Mouse (Mus musculus): ENCODE measurements around the gene Pnma1.

Gene Pnma1

GRCm38 (mm10) chr12:84178652-84179445 lies 30.6 kb upstream of the Pnma1 start:
- in situ Hi-C loops (cut with MboI, MseI): no loop called here

DNA sequence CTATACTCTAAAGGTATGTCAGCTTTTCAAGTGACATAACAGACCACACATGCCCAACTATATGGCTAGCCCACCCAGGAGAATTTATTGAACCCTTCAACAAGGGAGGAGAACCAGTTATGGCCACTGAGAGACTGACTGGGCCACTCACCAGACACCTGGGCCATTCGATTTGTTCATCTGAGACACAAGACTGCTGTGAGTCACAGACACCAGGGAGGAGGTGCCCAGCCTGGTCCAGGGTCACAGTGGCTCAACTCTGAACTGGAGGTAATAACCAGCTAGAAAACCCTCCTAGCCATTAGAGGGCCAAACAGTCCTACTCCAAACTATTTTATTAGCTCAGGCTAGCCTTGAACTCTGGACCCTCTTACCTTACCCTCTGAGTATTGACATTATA lies 29.8 kb upstream of the Pnma1 start:
- in situ Hi-C loops (cut with MboI, MseI): no loop called here

GRCm38 (mm10) chr12:84176886-84177765 lies 28.8 kb upstream of the Pnma1 start:
- in situ Hi-C loops (cut with MboI, MseI): no loop called here

DNA sequence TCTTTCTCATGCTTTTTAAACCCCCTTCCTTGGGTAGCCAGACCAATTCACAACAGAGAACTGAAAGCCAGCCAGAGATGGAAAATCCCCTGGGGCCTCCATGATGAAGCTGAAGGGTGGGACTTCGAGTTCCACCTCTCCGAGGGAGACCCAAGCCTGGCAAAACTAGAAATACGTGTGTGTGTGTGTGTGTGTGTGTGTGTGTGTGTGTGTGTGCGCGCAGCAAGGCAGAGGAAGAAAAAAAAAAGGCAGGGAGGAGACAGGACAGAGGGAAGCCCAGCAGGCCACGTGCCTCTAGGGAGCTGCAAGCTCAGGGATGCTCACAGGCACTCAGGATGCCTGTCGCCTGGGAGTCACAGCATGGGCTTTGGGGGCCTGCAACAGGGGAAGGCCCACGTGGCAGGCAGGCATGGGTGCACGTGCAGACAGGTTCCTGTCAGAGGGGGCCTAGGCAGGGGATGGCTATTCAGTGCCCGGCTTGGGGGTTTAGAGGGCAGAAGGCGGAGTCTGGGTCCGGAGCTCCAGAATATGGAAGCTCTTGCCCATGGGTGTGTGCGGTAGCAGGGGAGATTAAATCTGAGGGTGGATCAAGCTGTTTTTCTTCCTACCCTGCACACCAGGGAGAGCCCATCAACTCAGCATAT lies 28.0 kb upstream of the Pnma1 start:
- in situ Hi-C loops (cut with MboI, MseI): no loop called here

GRCm38 (mm10) chr12:84175659-84176061 lies 27.4 kb upstream of the Pnma1 start:
- in situ Hi-C loops (cut with MboI, MseI): no loop called here

GRCm38 (mm10) chr12:84174871-84175270 lies 26.6 kb upstream of the Pnma1 start:
- in situ Hi-C loops (cut with MboI, MseI): loop anchor here (5.0 kb wide), 1 partner anchor 47 kb away; no protein-coding TSS in a partner anchor

GRCm38 (mm10) chr12:84174190-84174811 lies 26.0 kb upstream of the Pnma1 start:
- in situ Hi-C loops (cut with MboI, MseI): loop anchor here (5.0 kb wide), 1 partner anchor 48 kb away; no protein-coding TSS in a partner anchor

GRCm38 (mm10) chr12:84173309-84173915 lies 25.1 kb upstream of the Pnma1 start:
- in situ Hi-C loops (cut with MboI, MseI): loop anchor here (5.0 kb wide), 1 partner anchor 49 kb away; no protein-coding TSS in a partner anchor

- in situ Hi-C loops (cut with MboI, MseI): loop anchor here (5.0 kb wide), 1 partner anchor 49 kb away; no protein-coding TSS in a partner anchor
Measured at GRCm38 (mm10) chr12:84172862-84173261, 24.6 kb upstream of the Pnma1 start.

GRCm38 (mm10) chr12:84172216-84172615 lies 23.9 kb upstream of the Pnma1 start:
- in situ Hi-C loops (cut with MboI, MseI): loop anchor here (5.0 kb wide), 1 partner anchor 50 kb away; no protein-coding TSS in a partner anchor

- in situ Hi-C loops (cut with MboI, MseI): loop anchor here (5.0 kb wide), 1 partner anchor 52 kb away; no protein-coding TSS in a partner anchor
Measured at GRCm38 (mm10) chr12:84170610-84171009, 22.3 kb upstream of the Pnma1 start.

DNA sequence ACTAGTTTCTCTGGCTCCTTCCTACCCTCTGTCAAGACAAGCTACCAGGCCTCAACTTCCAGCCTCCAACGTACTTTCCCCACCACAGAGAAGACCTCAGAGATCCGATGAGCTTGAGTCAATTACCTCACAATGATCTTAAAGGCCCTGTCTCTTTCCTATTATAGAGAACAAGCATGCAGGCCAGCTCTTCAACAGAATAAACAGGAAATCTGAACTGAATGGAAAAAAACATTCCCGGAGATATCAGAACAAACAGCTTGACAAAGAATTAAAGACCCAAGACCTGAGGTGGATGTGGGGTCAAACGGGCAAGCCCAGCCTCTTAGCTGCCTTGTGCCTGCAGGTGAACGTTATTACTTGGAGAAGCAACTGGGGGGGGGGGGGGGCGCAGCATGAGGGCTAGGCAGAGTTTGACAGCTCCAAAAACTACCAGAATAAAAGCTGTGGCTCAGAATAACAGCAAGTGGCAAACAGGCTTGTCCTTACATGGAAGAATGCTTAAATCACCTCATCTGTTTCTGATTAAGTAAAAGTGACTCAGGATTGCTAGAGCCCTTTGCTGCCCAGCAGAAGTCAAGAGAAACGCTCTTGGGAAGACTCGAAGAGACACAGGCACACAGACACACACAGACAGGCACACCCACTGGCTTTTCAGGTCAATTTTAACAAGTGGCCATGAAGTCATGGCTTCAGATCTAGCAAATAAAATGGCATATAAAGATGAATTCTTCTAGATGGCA lies 17.5 kb upstream of the Pnma1 start:
- in situ Hi-C loops (cut with MboI, MseI): no loop called here

DNA sequence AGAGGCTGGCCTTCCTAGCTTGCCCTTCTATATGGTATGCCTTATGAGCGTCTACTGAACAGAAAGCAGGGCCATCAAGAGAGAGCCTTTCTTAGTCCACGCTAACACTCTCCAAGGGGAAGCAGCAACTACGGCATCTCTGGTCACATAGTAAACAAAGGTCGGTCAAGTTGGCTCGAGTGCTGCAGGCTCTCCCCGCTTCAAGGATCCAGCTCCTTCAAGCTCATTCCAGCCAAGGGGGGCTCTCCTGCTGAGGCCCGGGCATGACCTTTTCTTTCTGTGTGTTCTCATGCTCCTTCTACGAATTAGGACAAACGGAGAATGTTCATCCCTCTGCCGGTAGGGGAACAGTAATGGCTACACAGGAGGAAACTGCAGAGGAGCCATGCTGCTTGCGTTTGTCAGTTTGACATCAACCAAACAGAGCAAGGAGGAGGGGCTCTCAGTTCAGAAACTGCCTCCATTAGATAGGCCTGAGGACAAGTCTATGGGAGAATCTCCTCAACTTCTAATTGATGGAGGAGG lies 15.4 kb upstream of the Pnma1 start:
- in situ Hi-C loops (cut with MboI, MseI): no loop called here

DNA sequence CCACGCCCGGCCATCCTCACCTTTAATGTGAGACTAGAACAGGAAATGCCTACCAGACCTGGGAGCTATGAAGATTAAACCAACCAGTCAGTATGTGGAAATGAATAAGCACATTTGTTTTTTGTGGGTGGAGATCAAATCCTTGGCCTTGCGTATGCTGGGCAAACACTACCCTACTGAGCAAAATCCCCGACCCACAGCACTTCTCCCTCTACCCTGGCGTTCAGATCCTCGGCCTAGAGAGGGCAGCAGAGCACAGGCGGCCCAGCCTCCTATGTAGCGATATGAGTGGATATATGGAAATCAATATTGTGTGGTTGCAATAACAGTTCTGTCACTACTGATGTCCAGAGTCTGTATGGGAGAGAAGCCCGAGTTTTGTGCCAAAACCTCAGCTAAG lies 14.8 kb upstream of the Pnma1 start:
- in situ Hi-C loops (cut with MboI, MseI): no loop called here

GRCm38 (mm10) chr12:84161616-84162433 lies 13.5 kb upstream of the Pnma1 start:
- in situ Hi-C loops (cut with MboI, MseI): no loop called here

DNA sequence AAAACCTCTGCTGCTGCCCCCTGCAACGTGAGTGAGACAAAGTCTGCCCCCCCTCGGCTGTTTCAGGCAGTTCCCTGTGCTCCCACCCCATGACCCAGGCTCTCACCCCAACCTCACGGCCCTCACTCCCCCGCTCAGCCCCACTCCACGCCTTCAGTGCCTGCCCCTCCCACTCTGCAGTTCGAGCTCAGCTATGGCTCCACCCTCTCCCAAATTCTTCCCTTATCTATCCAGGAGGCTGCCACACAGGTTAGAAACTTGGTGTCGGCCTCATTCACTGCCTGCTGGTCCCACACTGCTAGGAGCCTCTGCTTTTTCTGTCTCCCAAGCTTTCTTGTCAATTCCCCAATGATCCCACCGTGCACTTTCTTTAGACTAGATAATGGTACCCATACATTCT lies 12.8 kb upstream of the Pnma1 start:
- in situ Hi-C loops (cut with MboI, MseI): no loop called here

- in situ Hi-C loops (cut with MboI, MseI): no loop called here
Measured at GRCm38 (mm10) chr12:84160491-84160890, 12.2 kb upstream of the Pnma1 start.

GRCm38 (mm10) chr12:84158156-84158555 lies 9.9 kb upstream of the Pnma1 start:
- in situ Hi-C loops (cut with MboI, MseI): no loop called here

- in situ Hi-C loops (cut with MboI, MseI): no loop called here
Measured at GRCm38 (mm10) chr12:84156210-84156609, 7.9 kb upstream of the Pnma1 start.
